Mouse (Mus musculus): ENCODE results near the gene Ncoa3. TPM values are rescaled to one million over a fixed set of nuclear protein-coding genes. Genes with fewer than 3 reads are reported as not detected.

Gene Ncoa3
- polyA plus RNA-seq, 1 experiment from 2014 or later: 15.2 TPM

GRCm38 (mm10) chr2:165995711-165996110 is 3.3 kb downstream of the Ncoa3 start:
- ATAC-seq (replicated peaks; ENCODE audit: low FRiP score) (no peak), DNase-seq (ENCODE audit: low spot score) (no peak)
- no peak overlapping the region for H3K4me3 ChIP-seq (ENCODE audit: low read depth, low read length)
- H3K9ac ChIP-seq (ENCODE audit: low read depth, low read length): no peak overlapping the region
- H3K9me3 ChIP-seq (ENCODE audit: control insufficient read depth, low read length): no peaks in the 10 kb centered on the region
- no peak overlapping the region for H3K27ac ChIP-seq (ENCODE audit: low read depth, low read length)
- peaks cover 36% of the 10 kb centered on the region for H3K4me1 ChIP-seq (replicated peaks; ENCODE audit: control insufficient read depth, insufficient read depth, low read length)
- 92% methylated on average over 8 of the region's 8 CpGs for WGBS
- no peaks in the 10 kb centered on the region for H3K27me3 ChIP-seq (replicated peaks; ENCODE audit: control insufficient read depth, insufficient read depth, low read length)
- H3K4me2 ChIP-seq: no peak overlapping the region
- H3K36me3 ChIP-seq (ENCODE audit: control insufficient read depth, insufficient read depth, low read length): 0 out of 2 replicates have a peak, but pooled peaks cover 2% of the 10 kb centered on the region

GRCm38 (mm10) chr2:165996130-165996529 is 3.7 kb downstream of the Ncoa3 start:
- 85% methylated on average over 4 of the region's 4 CpGs for WGBS
- 0 out of 2 replicates have a peak, but pooled peaks cover 2% of the 10 kb centered on the region for H3K36me3 ChIP-seq (ENCODE audit: control insufficient read depth, insufficient read depth, low read length)
- no peak overlapping the region for H3K4me3 ChIP-seq (ENCODE audit: low read depth, low read length)
- peaks cover 38% of the 10 kb centered on the region for H3K4me1 ChIP-seq (replicated peaks; ENCODE audit: control insufficient read depth, insufficient read depth, low read length)
- no peaks in the 10 kb centered on the region for H3K9me3 ChIP-seq (ENCODE audit: control insufficient read depth, low read length)
- ATAC-seq (replicated peaks; ENCODE audit: low FRiP score) (no peak), DNase-seq (ENCODE audit: low spot score) (no peak)
- H3K9ac ChIP-seq (ENCODE audit: low read depth, low read length): no peak overlapping the region
- H3K4me2 ChIP-seq: no peak overlapping the region
- H3K27ac ChIP-seq (ENCODE audit: low read depth, low read length): no peak overlapping the region
- H3K27me3 ChIP-seq (replicated peaks; ENCODE audit: control insufficient read depth, insufficient read depth, low read length): no peaks in the 10 kb centered on the region

- no peaks in the 10 kb centered on the region for H3K27me3 ChIP-seq (replicated peaks; ENCODE audit: control insufficient read depth, insufficient read depth, low read length)
- DNase-seq (ENCODE audit: low spot score): no peak
- no peak overlapping the region for H3K27ac ChIP-seq (ENCODE audit: low read depth, low read length)
- H3K4me3 ChIP-seq (ENCODE audit: low read depth, low read length): no peak overlapping the region
- peaks cover 48% of the 10 kb centered on the region for H3K4me1 ChIP-seq (replicated peaks; ENCODE audit: control insufficient read depth, insufficient read depth, low read length)
- no peak overlapping the region for H3K9ac ChIP-seq (ENCODE audit: low read depth, low read length)
- no peaks in the 10 kb centered on the region for H3K9me3 ChIP-seq (ENCODE audit: control insufficient read depth, low read length)
- ATAC-seq (replicated peaks; ENCODE audit: low FRiP score): no peak
- WGBS: 83% methylated on average over 8 of the region's 8 CpGs
- 0 out of 2 replicates have a peak, but pooled peaks cover 2% of the 10 kb centered on the region for H3K36me3 ChIP-seq (ENCODE audit: control insufficient read depth, insufficient read depth, low read length)
- no peak overlapping the region for H3K4me2 ChIP-seq
Measured at GRCm38 (mm10) chr2:165997256-165997967, 5.0 kb downstream of the Ncoa3 start.

GRCm38 (mm10) chr2:165998969-165999368 is 6.5 kb downstream of the Ncoa3 start:
- H3K4me1 ChIP-seq (replicated peaks; ENCODE audit: control insufficient read depth, insufficient read depth, low read length): peaks cover 39% of the 10 kb centered on the region
- H3K27me3 ChIP-seq (replicated peaks; ENCODE audit: control insufficient read depth, insufficient read depth, low read length): no peaks in the 10 kb centered on the region
- ATAC-seq (replicated peaks; ENCODE audit: low FRiP score) (no peak), DNase-seq (ENCODE audit: low spot score) (no peak)
- no peak overlapping the region for H3K27ac ChIP-seq (ENCODE audit: low read depth, low read length)
- WGBS: 34% methylated on average over 4 of the region's 4 CpGs
- H3K4me3 ChIP-seq (ENCODE audit: low read depth, low read length): no peak overlapping the region
- H3K36me3 ChIP-seq (ENCODE audit: control insufficient read depth, insufficient read depth, low read length): 0 out of 2 replicates have a peak, but pooled peaks cover 2% of the 10 kb centered on the region
- no peak overlapping the region for H3K9ac ChIP-seq (ENCODE audit: low read depth, low read length)
- no peak overlapping the region for H3K4me2 ChIP-seq
- H3K9me3 ChIP-seq (ENCODE audit: control insufficient read depth, low read length): no peaks in the 10 kb centered on the region

- Histone ChIP-seq H3K27me3 (replicated peaks; ENCODE audit: control insufficient read depth, insufficient read depth, low read length) (no peaks in the 10 kb centered on the region), H3K4me2 (peak overlapping the region; percentile 1; the same call in 1 of the 2 replicates), H3K36me3 (ENCODE audit: control insufficient read depth, insufficient read depth, low read length) (no peaks in the 10 kb centered on the region), H3K27ac (ENCODE audit: low read depth, low read length) (no peak overlapping the region), H3K4me1 (replicated peaks; ENCODE audit: control insufficient read depth, insufficient read depth, low read length) (peaks cover 38% of the 10 kb centered on the region), H3K9me3 (ENCODE audit: control insufficient read depth, low read length) (no peaks in the 10 kb centered on the region), H3K4me3 (ENCODE audit: low read depth, low read length) (no peak overlapping the region), H3K9ac (ENCODE audit: low read depth, low read length) (no peak overlapping the region)
- ATAC-seq (replicated peaks; ENCODE audit: low FRiP score): no peak
- DNase-seq (ENCODE audit: low spot score): no peak
- 29% methylated on average over 5 of the region's 5 CpGs for WGBS
Measured at GRCm38 (mm10) chr2:165999790-166000189, 7.4 kb downstream of the Ncoa3 start.

GRCm38 (mm10) chr2:166000242-166000641 is 7.8 kb downstream of the Ncoa3 start:
- Histone ChIP-seq H3K9ac (ENCODE audit: low read depth, low read length) (no peak overlapping the region), H3K36me3 (ENCODE audit: control insufficient read depth, insufficient read depth, low read length) (no peaks in the 10 kb centered on the region), H3K27me3 (replicated peaks; ENCODE audit: control insufficient read depth, insufficient read depth, low read length) (no peaks in the 10 kb centered on the region), H3K9me3 (ENCODE audit: control insufficient read depth, low read length) (no peaks in the 10 kb centered on the region), H3K4me1 (replicated peaks; ENCODE audit: control insufficient read depth, insufficient read depth, low read length) (peaks cover 38% of the 10 kb centered on the region), H3K27ac (ENCODE audit: low read depth, low read length) (no peak overlapping the region), H3K4me3 (ENCODE audit: low read depth, low read length) (no peak overlapping the region), H3K4me2 (no peak overlapping the region)
- 36% methylated on average over 5 of the region's 5 CpGs for WGBS
- no peak for DNase-seq (ENCODE audit: low spot score)
- no peak for ATAC-seq (replicated peaks; ENCODE audit: low FRiP score)

GRCm38 (mm10) chr2:166000769-166001168 is 8.3 kb downstream of the Ncoa3 start:
- Histone ChIP-seq H3K4me3 (ENCODE audit: low read depth, low read length) (no peak overlapping the region), H3K9ac (ENCODE audit: low read depth, low read length) (no peak overlapping the region), H3K27me3 (replicated peaks; ENCODE audit: control insufficient read depth, insufficient read depth, low read length) (no peaks in the 10 kb centered on the region), H3K27ac (ENCODE audit: low read depth, low read length) (no peak overlapping the region), H3K4me2 (no peak overlapping the region), H3K4me1 (replicated peaks; ENCODE audit: control insufficient read depth, insufficient read depth, low read length) (peaks cover 38% of the 10 kb centered on the region), H3K36me3 (ENCODE audit: control insufficient read depth, insufficient read depth, low read length) (no peaks in the 10 kb centered on the region), H3K9me3 (ENCODE audit: control insufficient read depth, low read length) (no peaks in the 10 kb centered on the region)
- no peak for ATAC-seq (replicated peaks; ENCODE audit: low FRiP score)
- no peak for DNase-seq (ENCODE audit: low spot score)
- WGBS: 30% methylated on average over 5 of the region's 5 CpGs

- Histone ChIP-seq H3K4me3 (ENCODE audit: low read depth, low read length) (no peak overlapping the region), H3K36me3 (ENCODE audit: control insufficient read depth, insufficient read depth, low read length) (no peaks in the 10 kb centered on the region), H3K27me3 (replicated peaks; ENCODE audit: control insufficient read depth, insufficient read depth, low read length) (no peaks in the 10 kb centered on the region), H3K27ac (ENCODE audit: low read depth, low read length) (no peak overlapping the region), H3K9me3 (ENCODE audit: control insufficient read depth, low read length) (no peaks in the 10 kb centered on the region), H3K4me1 (replicated peaks; ENCODE audit: control insufficient read depth, insufficient read depth, low read length) (peaks cover 38% of the 10 kb centered on the region), H3K4me2 (no peak overlapping the region), H3K9ac (ENCODE audit: low read depth, low read length) (no peak overlapping the region)
- ATAC-seq (replicated peaks; ENCODE audit: low FRiP score) (no peak), DNase-seq (ENCODE audit: low spot score) (no peak)
- WGBS: 55% methylated on average over 2 of the region's 2 CpGs
Measured at GRCm38 (mm10) chr2:166001362-166001761, 8.9 kb downstream of the Ncoa3 start.

GRCm38 (mm10) chr2:166001768-166002167 is 9.3 kb downstream of the Ncoa3 start:
- 55% methylated on average over 2 of the region's 2 CpGs for WGBS
- Histone ChIP-seq H3K27ac (ENCODE audit: low read depth, low read length) (no peak overlapping the region), H3K27me3 (replicated peaks; ENCODE audit: control insufficient read depth, insufficient read depth, low read length) (no peaks in the 10 kb centered on the region), H3K4me1 (replicated peaks; ENCODE audit: control insufficient read depth, insufficient read depth, low read length) (peaks cover 35% of the 10 kb centered on the region), H3K4me2 (no peak overlapping the region), H3K4me3 (ENCODE audit: low read depth, low read length) (no peak overlapping the region), H3K9ac (ENCODE audit: low read depth, low read length) (no peak overlapping the region), H3K36me3 (ENCODE audit: control insufficient read depth, insufficient read depth, low read length) (no peaks in the 10 kb centered on the region), H3K9me3 (ENCODE audit: control insufficient read depth, low read length) (no peaks in the 10 kb centered on the region)
- ATAC-seq (replicated peaks; ENCODE audit: low FRiP score) (no peak), DNase-seq (ENCODE audit: low spot score) (no peak)

All from liver, embryonic 11.5 days (tissue).